Mouse (Mus musculus) right cerebral cortex, adult 18-20 months (tissue): Measurements from ENCODE around the gene Pah.

Experiments used
- DNase-seq: peaks from one replicate; pipeline ENCODE4 v3.0.0; 2022; ENCODE audit warnings: mixed read lengths

Pah gene

DNA sequence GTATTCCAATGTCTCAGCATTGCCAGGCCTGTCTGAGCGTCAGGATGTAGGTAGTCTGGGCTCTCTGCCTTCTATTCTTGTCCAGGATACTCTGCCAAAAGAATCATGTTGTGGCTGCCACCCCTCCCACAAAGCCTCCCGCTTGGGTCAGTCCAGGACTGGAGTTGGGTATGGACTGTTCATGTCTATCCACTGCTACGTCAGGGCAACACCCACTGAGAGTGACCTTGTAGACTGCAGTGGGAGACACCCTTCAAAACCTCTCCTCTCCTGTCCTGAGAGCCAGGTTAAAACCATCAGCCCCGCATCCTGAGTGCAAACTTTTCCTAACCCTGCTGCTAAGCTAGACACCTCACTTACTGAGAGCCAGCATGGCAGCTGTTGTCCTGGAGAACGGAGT is at the start of gene Pah:
Gene Pah, plus strand, starts transcription at position 150 of the 400 bp plus-strand sequence.
- no peak for DNase-seq

- no peak for DNase-seq
Measured at GRCm38 (mm10) chr10:87473475-87474131, 48.0 kb upstream of the Pah start.

GRCm38 (mm10) chr10:87474971-87475370 is 46.6 kb upstream of the Pah start:
- no peak for DNase-seq

DNA sequence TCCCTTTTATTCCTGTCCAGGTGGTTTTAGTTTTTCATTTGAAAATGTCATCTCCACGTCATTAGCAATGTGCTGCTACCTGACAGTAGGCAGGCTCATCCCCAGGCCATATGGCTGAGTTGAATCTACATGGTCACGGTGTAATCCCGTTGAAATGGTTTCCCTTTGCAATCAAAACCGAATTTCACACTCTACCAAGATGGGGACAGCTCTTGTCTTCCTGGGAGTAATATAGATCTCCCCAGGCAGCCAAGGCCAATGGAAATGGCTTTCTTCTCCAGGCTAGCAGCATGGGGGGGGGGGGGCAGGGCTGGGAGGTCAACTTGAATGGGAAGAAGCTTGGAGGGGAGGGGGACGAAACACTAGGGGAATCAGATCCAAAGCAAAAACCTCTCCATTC is 43.7 kb upstream of the Pah start:
- no peak for DNase-seq

GRCm38 (mm10) chr10:87484831-87485720 is 36.5 kb upstream of the Pah start:
- DNase-seq, result peak; percentile 58

DNA sequence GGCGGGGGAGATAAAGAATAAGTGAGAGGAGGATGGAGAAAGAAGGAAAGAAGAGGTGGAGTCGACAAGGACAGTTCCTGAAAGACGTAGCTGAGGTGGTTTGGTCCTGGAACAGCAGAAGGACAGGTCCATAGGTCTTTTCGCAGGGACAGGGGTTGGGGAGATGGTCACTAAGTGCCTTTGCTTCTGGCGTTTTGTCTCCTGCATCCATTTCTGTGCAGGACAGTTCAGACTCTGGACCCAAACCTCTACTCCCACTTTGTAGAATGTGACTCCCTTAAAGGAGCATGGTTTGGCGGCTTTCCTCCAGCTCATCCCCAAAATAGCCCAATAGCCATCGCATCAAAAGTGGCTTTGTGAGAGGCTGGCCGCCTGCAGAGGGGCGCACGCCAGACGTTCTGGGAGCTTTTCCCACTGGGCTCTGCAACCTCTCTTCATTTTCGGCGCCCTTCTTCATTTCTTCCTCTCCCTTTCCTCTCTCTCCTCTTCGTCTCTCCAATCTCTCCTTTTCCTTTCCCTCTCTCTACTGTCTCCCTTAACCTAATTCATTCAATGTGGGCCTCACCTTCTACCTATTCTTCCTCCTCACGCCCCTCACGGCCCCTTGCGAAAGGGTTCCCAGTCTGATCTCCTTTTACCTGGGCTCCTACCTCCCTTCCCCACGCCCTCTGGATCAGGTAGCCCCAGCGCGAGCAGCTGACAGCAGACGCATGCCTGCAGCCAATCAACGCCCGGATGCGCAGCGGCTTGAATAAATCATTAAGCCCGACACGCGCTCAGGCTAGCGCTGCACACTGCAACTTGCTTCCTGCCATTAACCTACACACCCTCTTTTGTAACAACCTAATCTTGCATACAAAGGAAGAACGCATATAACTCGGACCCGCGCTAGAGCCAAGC is 35.6 kb upstream of the Pah start:
- peak; percentile 66 for DNase-seq

DNA sequence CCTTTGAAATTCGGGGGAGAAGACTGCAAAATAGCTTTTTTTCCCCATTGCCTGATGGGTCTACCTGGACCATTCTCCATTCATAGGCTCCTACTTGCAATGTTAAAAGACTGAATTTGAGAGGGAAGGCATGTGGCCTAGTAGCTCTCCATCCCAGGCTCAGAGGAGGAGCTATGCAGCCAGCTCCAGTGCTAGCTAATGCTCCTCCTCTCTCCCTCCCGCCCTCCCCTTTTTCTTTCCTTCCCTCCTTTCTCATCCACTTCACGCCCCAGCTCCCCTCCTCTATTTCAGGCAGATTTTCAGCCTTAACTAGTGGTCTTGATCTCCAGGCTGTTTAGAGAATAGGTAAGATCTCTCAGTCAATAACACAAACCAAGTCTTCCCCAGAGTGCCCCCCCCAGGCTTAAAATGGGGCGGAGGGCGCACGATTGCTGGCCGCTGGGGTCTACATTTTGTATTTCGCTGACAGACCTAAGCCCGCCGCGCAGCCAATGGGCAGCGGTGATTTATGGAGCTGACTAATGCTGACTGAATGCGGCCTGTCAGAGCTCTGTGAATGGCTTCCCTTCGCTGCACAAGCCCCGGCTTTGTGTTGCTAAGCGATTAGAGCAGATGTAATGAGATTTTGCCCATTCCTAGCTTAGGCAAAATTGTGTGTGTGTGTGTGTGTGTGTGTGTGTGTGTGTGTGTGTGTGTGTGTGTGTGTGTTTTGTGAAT is 33.0 kb upstream of the Pah start:
- DNase-seq, result peak; percentile 43

GRCm38 (mm10) chr10:87489246-87490009 is 32.2 kb upstream of the Pah start:
- DNase-seq, result peak; percentile 67

GRCm38 (mm10) chr10:87490328-87490727 is 31.3 kb upstream of the Pah start:
- no peak for DNase-seq

- DNase-seq, result no peak
Measured at GRCm38 (mm10) chr10:87491485-87492040, 30.0 kb upstream of the Pah start.

- no peak for DNase-seq
Measured at GRCm38 (mm10) chr10:87492332-87492660, 29.3 kb upstream of the Pah start.

- peak; percentile 80 for DNase-seq
Measured at GRCm38 (mm10) chr10:87492661-87493551, 28.7 kb upstream of the Pah start.

DNA sequence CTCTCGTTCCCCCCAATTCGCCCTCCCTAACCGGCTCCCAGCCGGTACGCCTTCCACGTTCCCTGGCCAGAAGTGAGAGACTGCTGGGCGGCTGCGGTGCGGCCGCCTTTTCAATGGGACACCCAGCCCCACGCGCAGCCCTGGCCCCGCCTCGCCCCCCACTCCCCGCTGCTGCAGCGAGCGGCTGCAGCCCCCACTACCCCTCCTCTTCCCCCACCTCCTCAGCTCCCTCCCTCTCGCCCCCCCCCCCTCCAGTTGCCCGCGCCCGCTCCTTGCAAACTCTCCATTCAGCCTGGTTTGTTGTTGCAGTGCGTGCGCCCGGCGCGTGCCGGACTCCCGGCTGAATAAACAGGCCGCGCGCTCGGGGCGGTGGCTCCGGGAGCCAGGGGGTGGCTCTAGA is 28.0 kb upstream of the Pah start, which contains the start of gene Ascl1:
Gene Ascl1, minus strand, starts transcription at position 85 of the 400 bp plus-strand sequence.
- DNase-seq, result no peak

DNA sequence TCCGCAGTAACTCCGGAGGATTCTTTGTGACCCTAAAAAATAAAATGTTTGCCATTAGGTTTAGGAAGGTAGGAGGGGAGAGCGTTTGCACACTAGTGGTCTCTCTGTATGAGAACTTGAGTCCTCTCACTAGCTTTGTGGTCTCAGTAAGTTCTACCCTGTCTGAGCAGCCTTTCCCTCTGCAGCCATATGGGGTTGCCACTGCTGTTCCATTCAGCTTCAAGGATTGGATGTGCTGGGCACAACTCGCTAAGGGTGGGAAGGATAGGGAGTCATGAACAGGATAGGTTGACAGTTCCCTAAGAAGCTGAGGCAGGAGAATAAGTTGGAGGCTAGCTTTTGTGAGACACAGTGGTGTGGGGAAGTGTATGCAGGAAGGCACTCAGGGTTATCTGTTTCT is 27.4 kb upstream of the Pah start:
- no peak for DNase-seq

GRCm38 (mm10) chr10:87494596-87494995 is 27.0 kb upstream of the Pah start:
- DNase-seq, result peak; percentile 48

- no peak for DNase-seq
Measured at GRCm38 (mm10) chr10:87497056-87497455, 24.5 kb upstream of the Pah start.

DNA sequence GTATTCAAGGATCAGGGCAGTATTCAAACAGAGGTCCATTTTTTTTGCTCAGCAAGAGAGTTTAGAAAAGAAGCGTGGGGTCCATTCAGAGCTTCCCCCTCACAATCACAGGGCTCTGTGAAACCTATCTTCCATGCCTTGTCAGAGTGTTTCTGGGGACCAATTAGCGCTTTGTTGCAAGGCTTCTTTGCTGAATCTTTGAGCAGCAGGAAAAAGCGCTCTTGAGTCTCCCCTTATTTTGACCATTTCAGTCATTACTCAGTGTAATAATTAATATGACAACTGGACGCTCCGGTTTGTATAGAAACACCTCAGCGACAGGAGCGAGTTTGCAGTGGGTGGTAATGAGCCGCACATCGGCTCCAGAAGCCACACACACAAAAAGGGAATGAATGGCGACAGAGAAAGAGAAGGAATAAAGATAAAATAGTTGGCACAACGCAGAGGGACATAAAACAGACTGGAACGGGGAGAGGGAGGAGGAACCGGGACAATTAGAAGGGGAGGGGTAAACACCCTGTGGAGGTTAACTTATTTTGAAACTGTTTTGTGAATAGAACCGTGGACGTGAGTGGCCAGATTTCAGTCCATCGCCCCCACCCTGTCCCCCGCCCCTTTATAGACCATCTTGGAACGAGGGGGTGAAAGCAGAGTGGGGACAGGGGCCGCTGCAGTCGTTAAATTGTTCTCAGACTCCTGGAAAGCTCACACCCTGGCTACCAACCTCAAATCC is 20.5 kb upstream of the Pah start:
- no peak for DNase-seq

DNA sequence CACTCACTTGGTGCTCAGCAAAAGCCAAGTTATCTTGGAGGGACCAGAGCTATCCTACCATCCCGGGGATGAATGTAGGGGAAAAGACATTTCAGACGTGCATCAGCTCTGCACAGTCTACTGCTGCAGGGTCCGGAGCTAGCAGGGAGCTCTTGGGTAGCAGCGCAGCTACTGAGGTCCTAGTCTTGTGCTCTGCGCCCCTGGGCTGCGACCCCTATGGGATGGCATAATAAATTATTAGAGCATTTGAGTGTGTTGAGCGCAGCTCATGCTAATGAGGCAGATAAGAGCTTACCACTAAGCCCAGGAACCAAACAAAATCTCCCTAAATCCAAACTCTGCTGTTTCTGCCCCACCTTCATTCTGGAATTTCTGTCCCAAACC is 19.9 kb upstream of the Pah start:
- no peak for DNase-seq

GRCm38 (mm10) chr10:87502283-87502682 is 19.3 kb upstream of the Pah start:
- no peak for DNase-seq

DNA sequence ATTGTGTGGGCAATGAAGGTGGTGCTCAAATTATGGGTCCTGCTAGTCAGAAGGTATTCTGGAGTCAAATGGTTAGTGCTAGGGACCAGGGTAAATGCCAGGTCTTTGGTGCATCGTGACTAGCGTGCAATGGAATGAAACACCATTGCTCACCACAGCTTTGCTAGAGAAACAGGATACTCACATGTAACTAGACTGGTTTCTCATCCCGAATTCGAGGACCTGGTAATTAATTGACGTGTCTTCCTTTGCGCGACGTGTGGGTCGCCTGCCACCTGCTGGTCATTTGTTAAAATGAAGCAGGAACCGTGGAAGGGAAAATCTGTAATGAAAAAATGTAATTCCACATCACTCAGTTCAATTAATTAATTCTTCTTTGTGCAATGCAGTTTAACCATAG is 17.6 kb upstream of the Pah start:
- peak; percentile 55 for DNase-seq
